In the genomic region with DNA sequence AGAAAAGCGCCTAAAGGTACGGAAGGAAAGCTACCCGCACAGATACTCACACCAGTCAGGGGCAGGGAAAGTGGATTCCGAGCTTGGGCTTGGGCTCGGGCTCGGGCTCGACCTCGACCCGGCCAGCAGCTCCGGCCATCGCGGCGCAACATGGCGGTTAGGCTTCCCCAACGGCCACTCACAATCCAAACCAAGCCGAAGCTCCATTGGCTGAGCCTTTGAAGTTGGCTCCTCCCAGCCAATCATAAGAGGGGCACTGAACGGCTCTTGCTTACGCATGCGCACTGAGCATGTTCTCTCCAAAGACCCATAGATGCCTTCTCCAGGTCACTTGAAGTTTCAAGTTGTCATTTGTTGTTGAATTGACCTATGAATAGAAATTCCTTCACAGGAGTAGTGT, we compare ENCODE assay signal across 11 mouse cellular contexts. TPM values are rescaled to one million over a fixed set of nuclear protein-coding genes. Genes with fewer than 3 reads are reported as not detected.
A peak's percentile ranks its signal among the peaks of the same experiment; 100 is the strongest.
DNase-seq lines count a peak whose midpoint lies in the region; ATAC-seq and TF ChIP-seq lines count a peak whose summit lies in the region.
"Had no signal": no experiment of that assay in that cellular context is flagged by ENCODE, and none has a peak within 500 bp of the region (broad histone marks: within the 10 kb centered on the region; RNA-seq: fewer than 3 reads in every experiment).

Ddx19b (minus strand) TSS at position 180 of the 400 bp plus-strand sequence.

- H3K4me1 ChIP-seq in heart, embryonic 12.5 days (replicated peaks): peaks cover 16% of the 10 kb centered on the region
- H3K4me1 ChIP-seq in G1E (ENCODE audit: insufficient read depth, low read depth, low read length): peaks cover 57% of the 10 kb centered on the region

- H3K36me3 ChIP-seq in heart, embryonic 12.5 days: peaks cover 7% of the 10 kb centered on the region; the same call in 1 of the 2 replicates
- H3K36me3 ChIP-seq in G1E (replicated peaks): peaks cover 18% of the 10 kb centered on the region
- H3K36me3 ChIP-seq: hindbrain, embryonic 12.5 days had no signal

- no peak within 1 kb of the TSS for H3K9ac ChIP-seq in heart, embryonic 12.5 days
- H3K9ac ChIP-seq: hindbrain, embryonic 12.5 days; lung, embryonic 15.5 days had no signal

- intact Hi-C loops in heart, postnatal 10 days (cut with DNase I): no loop called here

- no peak for TF ChIP-seq CTCF in G1E (IDR thresholded peaks at IDR 0.05; ENCODE audit: low read depth, low read length)
- TF ChIP-seq CTCF in brain, embryonic 14.5 days (IDR thresholded peaks at IDR 0.05; ENCODE audit: borderline replicate concordance, extremely low read depth, insufficient read depth, insufficient read length): no peak

- H3K4me2 ChIP-seq in heart, embryonic 12.5 days: no peak within 1 kb of the TSS
- H3K4me2 ChIP-seq: hindbrain, embryonic 12.5 days; lung, embryonic 15.5 days had no signal

- no peak within 1 kb of the TSS for H3K27ac ChIP-seq in heart, embryonic 12.5 days (ENCODE audit: poor library complexity, severe bottlenecking)
- H3K27ac ChIP-seq: hindbrain, embryonic 12.5 days; lung, embryonic 15.5 days had no signal

- WGBS in heart, embryonic 12.5 days: 93% methylated on average over 19 of the region's 19 CpGs

- ATAC-seq in heart, embryonic 12.5 days (ENCODE audit: insufficient number of reproducible peaks, low FRiP score): no peak
- ATAC-seq in G1E (ENCODE audit: extremely low read depth, insufficient number of reproducible peaks, low FRiP score, poor library complexity, severe bottlenecking): no peak
- ATAC-seq in erythroblast, adult 5-6 weeks (replicated peaks; ENCODE audit: low FRiP score, poor library complexity, severe bottlenecking): no peak
- ATAC-seq: Patski had no signal

- no peak for TF ChIP-seq POLR2A in brain, embryonic 14.5 days (IDR thresholded peaks at IDR 0.05; ENCODE audit: borderline replicate concordance, extremely low read depth, insufficient read depth, insufficient read length, poor library complexity, severe bottlenecking)

- H3K4me3 ChIP-seq in heart, embryonic 12.5 days: no peak within 1 kb of the TSS
- H3K4me3 ChIP-seq in G1E (ENCODE audit: low read depth, low read length): peak within 1 kb of the TSS; percentile 70; the same call in 1 of the 2 replicates
- H3K4me3 ChIP-seq: hindbrain, embryonic 12.5 days; lung, embryonic 15.5 days had no signal

- DNase-seq in heart, postnatal 10 days: no peak
- no peak for DNase-seq in G1E (ENCODE audit: low spot score)
- no peak for DNase-seq in brain, embryonic 14.5 days (ENCODE audit: low read depth)
- DNase-seq in left cerebral cortex, adult 8-10 months (ENCODE audit: low spot score in 2 of 2): no peak
- no peak for DNase-seq in thymus, postnatal 14 days
- DNase-seq: kidney, postnatal 36 days had no signal

- peaks cover 10% of the 10 kb centered on the region for H3K27me3 ChIP-seq in heart, embryonic 12.5 days (replicated peaks)
- no peaks in the 10 kb centered on the region for H3K27me3 ChIP-seq in G1E (ENCODE audit: insufficient read depth, low read length)
- H3K27me3 ChIP-seq: Patski had no signal

- no peaks in the 10 kb centered on the region for H3K9me3 ChIP-seq in heart, embryonic 12.5 days (replicated peaks)
- H3K9me3 ChIP-seq in G1E (replicated peaks): no peaks in the 10 kb centered on the region
- H3K9me3 ChIP-seq: hindbrain, embryonic 12.5 days; lung, embryonic 15.5 days had no signal

RNA-seq across cellular contexts. Expression of gene Ddx19b, which starts in this region (rescaled TPM):
- total RNA-seq in heart, postnatal 10 days (2021): 10 to 100 TPM; 12.2 to 12.8 TPM
- polyA plus RNA-seq in heart, embryonic 12.5 days (2016; fragmentation: Nextera tagmentation; extraction: Ambion mirVana): 5.4 and 5.7 TPM in 2 replicates
- 17.4 and 18.8 TPM in 2 replicates for total RNA-seq in G1E (2014; fragmentation: Nextera tagmentation)
- total RNA-seq in G1E (2017): 21.7 and 21.9 TPM in 2 replicates
- polyA plus RNA-seq in G1E (2012): 5.1 and 6.3 TPM in 2 replicates
- 9.8 and 11.1 TPM in 2 replicates for polyA plus RNA-seq in brain, embryonic 14.5 days (2012; rRNA removed)
- total RNA-seq in left cerebral cortex, adult 8-10 months (2022): 10 to 100 TPM; 17.9 to 20.5 (median 18.9) TPM
- total RNA-seq in erythroblast, adult 5-6 weeks (2015; ENCODE audit: low replicate concordance): 0.77 and 1.3 TPM in 2 replicates
- 2.5 and 3.2 TPM in 2 replicates for total RNA-seq in erythroblast, adult 5-6 weeks (2017; ENCODE audit: low replicate concordance)
